Mouse (Mus musculus) stomach, postnatal 0 days (tissue): Measurements from ENCODE around the gene Tnfsf10.

ENCODE experiments used
- CTCF ChIP-seq: IDR thresholded peaks from 2 replicates; pipeline ENCODE4 v1.5.1; 2016; ENCODE audit warnings: antibody characterized with exemption, low read depth, mild to moderate bottlenecking, moderate library complexity
- EP300 ChIP-seq: optimal IDR thresholded peaks from 2 replicates; pipeline ENCODE3; 2016; ENCODE audit warnings: antibody characterized with exemption

DNA sequence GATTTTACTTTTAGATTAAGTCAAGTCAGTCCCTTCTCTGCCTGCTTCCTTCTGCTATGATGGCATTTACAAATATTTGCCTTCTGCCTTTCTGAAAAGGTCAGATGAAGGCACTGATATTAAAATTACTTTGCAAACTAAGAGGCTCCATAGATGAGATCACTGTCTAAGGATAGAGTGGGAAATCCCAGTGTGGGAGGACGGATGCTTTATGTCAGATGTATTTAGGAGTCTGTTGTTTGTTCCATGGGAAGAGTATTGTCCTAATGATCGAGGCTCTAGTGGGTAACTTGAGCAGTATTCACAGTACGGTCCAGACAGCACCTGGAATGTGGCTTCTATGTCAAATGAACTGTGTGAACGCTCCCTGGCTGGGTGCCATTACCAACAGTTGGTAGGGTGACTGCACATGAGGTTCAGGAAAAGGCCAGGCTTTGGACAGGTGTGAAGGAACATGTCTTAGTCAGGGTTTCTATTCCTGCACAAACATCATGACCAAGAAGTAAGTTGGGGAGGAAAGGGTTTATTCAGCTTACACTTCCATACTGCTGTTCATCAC is 9.9 kb downstream of the Tnfsf10 start:
- TF ChIP-seq CTCF, result no peak
- no peak for TF ChIP-seq EP300
